Mouse (Mus musculus) layer of hippocampus, postnatal 25 days (tissue): ENCODE data around the gene Rnf39. TPM values are rescaled to one million over a fixed set of nuclear protein-coding genes. Genes with fewer than 3 reads are reported as not detected.

Experiments
- DNase-seq, 2 experiments: peaks; one replicate each; pipeline ENCODE4 v3.0.0; 2022; ENCODE audit warnings: mixed read lengths in 2 of 2, low spot score in 1 of 2; ENCODE audit errors: extremely low spot score in 1 of 2
- total RNA-seq, 2 experiments: library from RNA; stranded (reverse); gene quantifications; 2 replicates each; pipeline ENCODE4 v1.2.3; 2021

Gene Rnf39
- total RNA-seq = 1 to 10 TPM; 3.2 to 6.4 TPM

- DNase-seq = peak in 1 of 2 experiments; percentile 21
Observed at GRCm38 (mm10) chr17:36942791-36943471, at the start of gene Rnf39. Rnf39 (plus strand) TSS chr17:36942918.

- no peak for DNase-seq
Observed at GRCm38 (mm10) chr17:36893387-36893786, 49.3 kb upstream of the Rnf39 start.

- peak in 1 of 2 experiments; percentile 49 for DNase-seq
Observed at GRCm38 (mm10) chr17:36896583-36896982, 46.1 kb upstream of the Rnf39 start.

GRCm38 (mm10) chr17:36897065-36897464, 45.7 kb upstream of the Rnf39 start:
- no peak for DNase-seq

- no peak for DNase-seq
Observed at GRCm38 (mm10) chr17:36897552-36898205, 45.0 kb upstream of the Rnf39 start, which contains the start of gene Trim31. Trim31 (plus strand) TSS chr17:36898118.

- DNase-seq = no peak
Observed at GRCm38 (mm10) chr17:36899376-36899775, 43.3 kb upstream of the Rnf39 start.

GRCm38 (mm10) chr17:36900001-36900400, 42.7 kb upstream of the Rnf39 start:
- DNase-seq = no peak

- no peak for DNase-seq
Observed at GRCm38 (mm10) chr17:36900691-36901090, 42.0 kb upstream of the Rnf39 start.

GRCm38 (mm10) chr17:36903651-36904050, 39.1 kb upstream of the Rnf39 start:
- DNase-seq = no peak

- no peak for DNase-seq
Observed at GRCm38 (mm10) chr17:36908235-36908634, 34.5 kb upstream of the Rnf39 start.

GRCm38 (mm10) chr17:36909802-36910201, 32.9 kb upstream of the Rnf39 start:
- DNase-seq = no peak

- DNase-seq = no peak
Observed at GRCm38 (mm10) chr17:36912031-36912430, 30.7 kb upstream of the Rnf39 start.

GRCm38 (mm10) chr17:36914108-36914507, 28.6 kb upstream of the Rnf39 start:
- DNase-seq = peak; percentile 60 to 89

GRCm38 (mm10) chr17:36915076-36915475, 27.6 kb upstream of the Rnf39 start:
- DNase-seq = peak; percentile 51 to 83

GRCm38 (mm10) chr17:36920239-36920638, 22.5 kb upstream of the Rnf39 start:
- no peak for DNase-seq

- DNase-seq = no peak
Observed at GRCm38 (mm10) chr17:36922715-36923114, 20.0 kb upstream of the Rnf39 start.

GRCm38 (mm10) chr17:36923491-36923890, 19.2 kb upstream of the Rnf39 start:
- no peak for DNase-seq

GRCm38 (mm10) chr17:36927496-36928120, 15.1 kb upstream of the Rnf39 start:
- DNase-seq = no peak

- no peak for DNase-seq
Observed at GRCm38 (mm10) chr17:36929236-36929932, 13.3 kb upstream of the Rnf39 start.

- no peak for DNase-seq
Observed at GRCm38 (mm10) chr17:36930233-36930632, 12.5 kb upstream of the Rnf39 start.

GRCm38 (mm10) chr17:36931130-36931529, 11.6 kb upstream of the Rnf39 start:
- no peak for DNase-seq
